10 mouse cellular contexts compared by ENCODE assay signal in the genomic region with DNA sequence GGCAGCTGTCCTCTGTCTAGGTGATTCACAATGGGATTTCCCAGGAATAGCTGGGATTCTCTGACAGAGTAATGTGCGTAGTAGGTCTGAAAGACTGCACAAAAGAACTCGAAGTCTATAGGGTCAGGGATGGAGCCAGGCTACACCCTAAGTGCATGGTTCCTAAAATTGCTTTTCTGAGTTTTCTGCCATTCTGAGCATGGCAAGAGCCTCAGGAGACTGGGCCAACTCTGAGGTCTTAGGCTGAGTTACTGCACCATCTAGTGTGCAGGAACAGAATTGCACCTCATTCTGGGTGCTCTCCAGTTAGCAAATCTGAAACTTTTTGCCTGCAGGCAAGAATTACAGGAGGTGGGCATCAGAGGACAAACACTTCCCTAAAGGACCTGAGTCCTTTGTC. TPM values are rescaled to one million over a fixed set of nuclear protein-coding genes. Genes with fewer than 3 reads are reported as not detected.
A peak's percentile ranks its signal among the peaks of the same experiment; 100 is the strongest.
DNase-seq lines count a peak whose midpoint lies in the region; ATAC-seq and TF ChIP-seq lines count a peak whose summit lies in the region.
"Had no signal": no experiment of that assay in that cellular context is flagged by ENCODE, and none has a peak within 500 bp of the region (broad histone marks: within the 10 kb centered on the region; RNA-seq: fewer than 3 reads in every experiment).

No protein-coding gene starts in this region.

- H3K27me3 ChIP-seq in E14TG2a.4 (ENCODE audit: insufficient read depth, low read length) = no peaks in the 10 kb centered on the region
- no peaks in the 10 kb centered on the region for H3K27me3 ChIP-seq in hindbrain, embryonic 15.5 days
- no peaks in the 10 kb centered on the region for H3K27me3 ChIP-seq in liver, embryonic 11.5 days (replicated peaks; ENCODE audit: control insufficient read depth, insufficient read depth, low read length)

- H3K27ac ChIP-seq in hindbrain, embryonic 15.5 days (replicated peaks) = no peak overlapping the region
- H3K27ac ChIP-seq in liver, embryonic 11.5 days (ENCODE audit: low read depth, low read length) = no peak overlapping the region

- TF ChIP-seq CTCF in E14TG2a.4 (conservative IDR thresholded peaks at IDR 0.05; ENCODE audit: low read length) = peak; percentile 76

- intact Hi-C loops in heart, postnatal 10 days (cut with DNase I) = loop anchor here (2.0 to 5.0 kb wide), 2 partner anchors 1522 to 1605 kb away; partner anchors contain the start of gene Psg16
- intact Hi-C loops in gastrocnemius, postnatal 14 days (cut with DNase I; ENCODE audit: low total_unique reads) = no loop called here

- no peak overlapping the region for H3K4me2 ChIP-seq in hindbrain, embryonic 15.5 days
- no peak overlapping the region for H3K4me2 ChIP-seq in liver, embryonic 11.5 days

- WGBS in hindbrain, embryonic 15.5 days = 44% methylated on average over 2 of the region's 2 CpGs
- 41% methylated on average over 2 of the region's 2 CpGs for WGBS in liver, embryonic 11.5 days

- H3K4me3 ChIP-seq in E14TG2a.4 (replicated peaks; ENCODE audit: low read length) = no peak overlapping the region
- no peak overlapping the region for H3K4me3 ChIP-seq in hindbrain, embryonic 15.5 days
- no peak overlapping the region for H3K4me3 ChIP-seq in liver, embryonic 11.5 days (ENCODE audit: low read depth, low read length)

- no peaks in the 10 kb centered on the region for H3K9me3 ChIP-seq in E14TG2a.4 (ENCODE audit: low read length)
- no peaks in the 10 kb centered on the region for H3K9me3 ChIP-seq in hindbrain, embryonic 15.5 days
- H3K9me3 ChIP-seq in liver, embryonic 11.5 days (ENCODE audit: control insufficient read depth, low read length) = no peaks in the 10 kb centered on the region

- DNase-seq in heart, postnatal 10 days = peak; percentile 20 to 44
- no peak for DNase-seq in heart, adult 9 months (ENCODE audit: low spot score in 2 of 2)
- peak; percentile 3 for DNase-seq in c-Kit-positive CD71-negative TER-119-negative erythroid progenitor cells, embryonic 14.5 days (ENCODE audit: low read depth)
- DNase-seq in liver, embryonic 11.5 days (ENCODE audit: low spot score) = peak; percentile 33
- peak; percentile 11 for DNase-seq in right cerebral cortex, postnatal 25 days
- DNase-seq in gastrocnemius, postnatal 14 days = no peak

- H3K9ac ChIP-seq in hindbrain, embryonic 15.5 days = no peak overlapping the region
- no peak overlapping the region for H3K9ac ChIP-seq in liver, embryonic 11.5 days (ENCODE audit: low read depth, low read length)

- ATAC-seq in hindbrain, embryonic 15.5 days (ENCODE audit: low FRiP score, low read depth) = peak; percentile 63; the same call in 1 of the 2 replicates
- no peak for ATAC-seq in liver, embryonic 11.5 days (replicated peaks; ENCODE audit: low FRiP score)

- H3K36me3 ChIP-seq in E14TG2a.4 (ENCODE audit: insufficient read depth, low read length) = no peaks in the 10 kb centered on the region
- H3K36me3 ChIP-seq in hindbrain, embryonic 15.5 days = no peaks in the 10 kb centered on the region
- H3K36me3 ChIP-seq in liver, embryonic 11.5 days (ENCODE audit: control insufficient read depth, insufficient read depth, low read length) = no peaks in the 10 kb centered on the region

- no peaks in the 10 kb centered on the region for H3K4me1 ChIP-seq in E14TG2a.4 (replicated peaks; ENCODE audit: low read depth, low read length)
- no peaks in the 10 kb centered on the region for H3K4me1 ChIP-seq in hindbrain, embryonic 15.5 days (replicated peaks)
- H3K4me1 ChIP-seq in liver, embryonic 11.5 days (replicated peaks; ENCODE audit: control insufficient read depth, insufficient read depth, low read length) = no peaks in the 10 kb centered on the region

RNA-seq across cellular contexts. Expression of gene Psg20, which starts 6.2 kb away (rescaled TPM):
- total RNA-seq in heart, postnatal 10 days (2021) = not detected
- 0.08 TPM in 1 of 2 replicates, not detected in the other for polyA plus RNA-seq in hindbrain, embryonic 15.5 days (2015; fragmentation: Nextera tagmentation; extraction: Ambion mirVana)
- not detected in 2 replicates for polyA plus RNA-seq in liver, embryonic 11.5 days (2014; fragmentation: Nextera tagmentation; extraction: Ambion mirVana)
- total RNA-seq in gastrocnemius, postnatal 14 days (2021) = not detected
- total RNA-seq: adrenal gland, postnatal 36 days had no signal
- polyA plus RNA-seq: neural tube, embryonic 14.5 days had no signal

RNA-seq across cellular contexts. Expression of gene Psg21, which starts 23.2 kb away (rescaled TPM):
- not detected for total RNA-seq in heart, postnatal 10 days (2021)
- not detected in 2 replicates for polyA plus RNA-seq in hindbrain, embryonic 15.5 days (2015; fragmentation: Nextera tagmentation; extraction: Ambion mirVana)
- polyA plus RNA-seq in liver, embryonic 11.5 days (2014; fragmentation: Nextera tagmentation; extraction: Ambion mirVana) = not detected in 2 replicates
- not detected for total RNA-seq in gastrocnemius, postnatal 14 days (2021)
- total RNA-seq: adrenal gland, postnatal 36 days had no signal
- polyA plus RNA-seq: neural tube, embryonic 14.5 days had no signal

RNA-seq across cellular contexts. Expression of gene Psg22, which starts 38.1 kb away (rescaled TPM):
- not detected for total RNA-seq in heart, postnatal 10 days (2021)
- not detected in 2 replicates for polyA plus RNA-seq in hindbrain, embryonic 15.5 days (2015; fragmentation: Nextera tagmentation; extraction: Ambion mirVana)
- polyA plus RNA-seq in liver, embryonic 11.5 days (2014; fragmentation: Nextera tagmentation; extraction: Ambion mirVana) = not detected in 2 replicates
- not detected for total RNA-seq in gastrocnemius, postnatal 14 days (2021)
- total RNA-seq: adrenal gland, postnatal 36 days had no signal
- polyA plus RNA-seq: neural tube, embryonic 14.5 days had no signal

Comparison
In these comparisons a context has a peak if more than half of its experiments do, and no peak if none do; other contexts are left out.
1. DNase-seq: peak in heart, postnatal 10 days (2 of 2), c-Kit-positive CD71-negative TER-119-negative erythroid progenitor cells, embryonic 14.5 days (single experiment), liver, embryonic 11.5 days (single experiment) and right cerebral cortex, postnatal 25 days (single experiment); none in heart, adult 9 months (0 of 2) and gastrocnemius, postnatal 14 days (single experiment).